Mouse (Mus musculus): Measurements from ENCODE around the gene Slc24a2.

The Slc24a2 gene

DNA sequence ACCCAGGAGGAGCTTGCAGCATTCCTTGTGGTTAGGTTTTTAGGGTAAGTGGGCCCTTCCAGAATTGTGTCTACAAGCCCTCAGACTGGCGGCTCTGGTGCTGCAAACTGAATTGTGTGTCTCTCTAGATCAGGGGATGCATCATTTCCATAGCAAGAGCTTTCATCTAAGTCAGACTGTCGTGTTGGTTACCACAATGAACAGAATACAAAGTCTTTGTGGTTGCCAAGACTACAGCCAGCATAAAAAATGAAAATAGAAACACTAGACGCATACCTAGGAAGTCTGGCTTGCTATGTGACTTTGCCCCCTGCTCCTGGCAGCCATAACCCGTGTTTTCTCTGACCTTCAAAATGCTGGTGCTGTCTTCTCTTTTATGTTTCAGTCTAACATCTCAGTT, 114.6 kb downstream of the Slc24a2 start:
- DNase-seq = no peak

DNA sequence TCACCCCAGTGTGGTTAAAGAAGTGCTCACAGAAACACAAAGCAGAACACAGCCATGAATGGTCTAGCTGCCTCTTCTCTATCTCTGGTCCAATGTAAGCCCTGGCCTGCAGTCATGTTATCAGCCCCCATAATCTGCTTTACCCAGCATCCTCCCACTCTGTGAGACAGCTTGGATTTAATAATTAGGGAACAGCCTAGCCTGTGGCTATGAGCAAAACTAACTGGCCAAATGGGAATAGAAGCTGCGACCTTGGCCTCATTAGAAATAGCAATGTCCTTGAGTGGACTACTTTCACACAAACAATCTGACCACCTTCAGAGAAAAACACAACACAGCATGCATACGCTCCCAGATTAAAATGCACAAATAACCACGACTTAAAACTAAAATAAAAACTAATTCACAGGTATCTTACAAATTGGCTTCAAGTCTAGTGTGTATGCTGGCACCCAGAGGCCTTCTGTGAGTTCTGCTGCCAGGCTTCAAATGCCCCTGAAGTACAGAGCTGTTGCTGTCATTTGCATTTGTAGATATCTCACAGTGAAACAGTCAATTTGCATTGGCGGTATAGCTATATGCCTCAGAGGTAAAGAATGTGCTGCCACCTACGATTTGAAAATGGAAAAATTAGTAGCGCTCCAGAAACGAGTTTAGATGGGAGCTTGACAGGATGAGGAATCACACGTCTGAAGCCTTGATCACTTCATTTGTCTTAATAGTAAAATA, 120.8 kb downstream of the Slc24a2 start:
- no peak for DNase-seq

DNA sequence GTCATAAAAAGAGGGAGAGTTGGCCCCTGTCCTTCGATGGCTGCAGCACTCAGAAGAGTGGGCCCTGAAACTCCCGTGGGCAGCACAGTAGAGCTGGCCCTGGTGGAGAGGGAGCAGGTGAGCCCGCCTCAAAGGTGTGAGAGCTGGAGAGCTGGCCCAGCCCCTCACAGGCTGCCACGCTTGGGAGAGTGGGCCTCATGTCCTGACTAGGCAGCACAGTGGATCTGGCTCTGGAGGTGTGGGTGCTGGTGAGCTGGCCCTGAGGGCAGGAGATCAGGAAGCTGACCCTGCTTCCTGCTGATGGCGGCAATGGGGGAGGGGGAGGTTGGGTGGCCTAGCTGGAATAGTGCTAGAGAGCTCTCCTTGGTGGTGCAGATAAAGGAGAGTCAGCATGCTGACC, 129.3 kb downstream of the Slc24a2 start:
- no peak for DNase-seq

DNA sequence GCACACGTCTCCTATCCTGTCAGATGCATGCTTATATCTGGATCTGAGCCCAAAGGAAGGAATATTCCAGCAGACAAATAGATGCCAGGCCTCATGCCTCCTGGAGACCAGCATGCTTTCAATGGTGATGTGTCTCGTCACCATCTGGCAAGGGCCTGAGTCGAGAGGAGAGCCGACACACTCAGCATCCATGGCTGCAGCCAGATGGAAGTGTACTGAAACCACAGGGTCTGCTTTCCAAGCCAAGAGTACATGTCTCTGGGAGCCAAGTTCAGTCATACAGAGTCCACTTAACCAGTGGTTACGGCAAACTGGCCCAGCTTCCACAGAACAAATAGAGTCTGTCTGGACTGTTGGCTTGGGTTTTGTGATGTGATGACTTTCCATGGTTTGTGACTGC, 134.1 kb downstream of the Slc24a2 start:
- DNase-seq = no peak

DNA sequence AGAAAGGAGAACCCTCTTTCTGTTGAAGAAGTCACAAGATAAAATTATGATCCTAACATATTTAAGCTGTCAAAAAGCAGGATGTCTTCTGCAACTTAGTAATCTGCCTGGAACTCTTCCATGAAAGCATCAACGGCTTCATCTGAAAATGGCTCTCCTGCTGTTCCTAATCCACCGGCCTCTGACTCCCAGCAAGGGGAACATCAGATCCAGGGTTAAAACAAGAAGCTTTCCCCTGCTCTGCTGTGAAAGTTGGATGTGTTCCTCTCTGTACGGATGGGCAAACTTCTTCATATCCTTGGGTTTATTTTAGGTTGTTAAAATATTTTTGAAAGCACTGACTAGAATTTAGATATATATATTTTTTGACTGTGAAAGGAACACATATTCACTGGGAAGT, 136.7 kb downstream of the Slc24a2 start:
- DNase-seq = no peak

DNA sequence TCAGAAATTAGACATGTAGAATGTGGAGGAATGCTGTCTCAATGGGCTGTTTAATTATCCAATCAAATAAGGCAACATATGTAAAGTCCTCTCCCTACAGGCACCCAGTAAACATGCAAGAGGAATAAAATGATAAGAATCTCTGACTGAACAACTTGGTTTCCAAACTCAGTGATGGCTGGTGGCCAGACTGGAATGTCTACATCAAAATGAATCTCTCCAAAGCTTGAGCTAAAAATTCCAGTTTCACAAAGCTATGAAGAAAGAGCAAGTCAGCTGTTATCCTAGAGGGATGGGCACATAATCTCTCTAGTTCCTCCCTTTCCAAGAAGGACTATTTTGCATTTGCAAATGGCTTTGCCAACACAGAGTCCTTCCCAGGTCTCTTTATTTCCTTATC, 139.4 kb downstream of the Slc24a2 start:
- DNase-seq = no peak

DNA sequence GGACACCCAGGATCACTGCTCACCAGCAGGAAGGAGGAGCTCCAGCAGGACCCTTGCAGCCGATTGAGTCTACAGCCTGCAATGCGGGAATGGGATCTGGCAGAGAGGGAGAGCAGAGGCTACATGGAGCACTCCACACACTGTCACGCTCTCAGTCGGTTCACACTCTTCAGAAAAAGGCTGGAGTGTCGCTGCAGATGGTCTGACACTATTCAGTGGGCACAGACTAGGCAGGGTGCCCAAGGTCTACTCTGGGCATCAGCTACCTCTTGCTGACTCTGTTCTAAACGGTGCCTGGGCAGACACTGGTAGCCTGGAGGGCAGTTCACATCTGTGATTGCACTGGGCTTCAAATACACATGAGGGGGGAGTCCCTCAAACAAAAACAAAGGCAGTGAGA, 141.6 kb downstream of the Slc24a2 start:
- no peak for DNase-seq

DNA sequence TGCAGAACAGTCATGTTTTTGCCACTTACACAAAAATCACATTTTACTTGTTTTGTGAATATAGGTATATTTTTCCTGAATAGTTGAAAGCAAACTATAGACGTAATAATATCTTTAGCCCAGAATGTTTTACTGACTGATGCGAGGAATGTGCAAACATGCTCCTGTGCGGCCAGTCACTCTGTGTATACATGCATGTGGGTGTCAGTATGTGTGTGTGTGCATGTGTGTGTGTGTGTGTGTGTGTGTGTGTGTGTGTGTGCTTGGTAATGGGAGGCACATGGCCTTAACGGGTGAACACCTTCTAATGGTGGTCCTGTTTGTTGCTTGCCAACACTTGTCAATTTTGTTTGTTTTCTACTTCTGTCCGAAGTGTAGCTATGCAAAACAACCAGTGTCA, 142.7 kb downstream of the Slc24a2 start:
- no peak for DNase-seq

DNA sequence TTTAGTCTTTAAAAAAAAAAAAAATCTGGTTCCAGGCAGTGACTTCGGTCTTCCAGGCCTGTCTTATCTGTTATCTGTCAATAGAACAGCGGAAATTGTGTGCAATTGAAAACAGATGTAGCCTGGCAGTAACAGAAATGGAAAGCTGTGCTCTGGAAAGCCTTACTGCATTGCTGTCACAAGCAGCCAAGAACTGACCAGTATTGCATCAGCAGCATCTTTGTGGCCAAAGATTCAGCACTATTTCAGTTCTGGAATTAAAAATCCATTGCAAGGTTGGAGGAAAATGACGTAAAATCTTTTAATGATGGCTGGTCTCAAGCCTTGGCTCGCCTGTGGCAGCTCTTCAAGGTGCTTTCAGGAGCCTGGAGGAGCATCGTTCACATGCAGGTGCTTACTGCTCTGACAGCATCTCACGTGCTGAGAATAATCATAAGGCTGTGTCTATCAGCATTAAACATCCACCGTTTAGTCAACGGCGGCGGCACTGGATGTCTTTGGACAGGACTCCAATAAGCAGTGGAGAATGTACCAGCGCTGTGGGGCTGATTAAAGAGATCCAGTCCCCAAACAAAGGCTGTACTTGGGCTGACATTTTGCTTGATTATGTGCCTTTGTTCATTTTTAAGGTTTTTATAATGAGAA, 143.2 kb downstream of the Slc24a2 start:
- no peak for DNase-seq

DNA sequence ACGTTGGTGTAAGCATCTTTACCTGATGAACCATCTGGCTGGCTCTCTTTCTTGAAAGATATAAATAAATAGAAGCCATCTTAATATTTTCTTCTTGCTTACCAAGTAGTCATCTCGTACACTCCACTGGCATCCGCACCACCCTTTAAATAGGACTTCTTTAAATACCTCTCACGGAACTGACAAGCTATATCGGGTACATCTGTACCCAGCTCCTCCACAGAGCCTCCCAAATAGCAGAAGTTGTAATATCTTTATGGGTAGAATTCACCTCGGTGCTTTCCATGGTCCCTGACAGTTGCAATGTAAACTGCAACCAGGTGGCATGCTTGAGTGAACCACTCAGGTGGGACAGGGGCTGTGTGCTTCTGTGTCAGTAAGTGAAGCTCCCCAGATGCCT, 149.0 kb downstream of the Slc24a2 start:
- no peak for DNase-seq

DNA sequence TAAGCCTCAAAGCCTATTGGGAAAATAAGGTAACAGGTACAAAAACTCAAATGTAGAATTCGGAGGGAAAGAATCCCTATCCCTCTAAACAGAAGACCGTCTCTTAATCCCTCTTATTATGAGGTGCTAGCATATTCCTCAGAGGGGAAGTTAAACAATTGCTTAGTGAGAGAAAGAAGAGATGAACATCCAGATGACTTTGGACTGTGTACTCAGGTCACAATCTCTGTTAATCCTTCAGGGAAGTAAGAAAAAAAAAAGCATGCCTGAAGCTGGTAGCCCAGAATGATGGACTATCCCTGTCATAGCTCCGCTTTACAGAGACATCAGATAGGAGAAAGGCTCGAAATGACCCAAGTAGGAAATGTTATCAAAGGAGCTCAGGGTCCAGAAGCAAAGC, 151.0 kb downstream of the Slc24a2 start:
- no peak for DNase-seq

DNA sequence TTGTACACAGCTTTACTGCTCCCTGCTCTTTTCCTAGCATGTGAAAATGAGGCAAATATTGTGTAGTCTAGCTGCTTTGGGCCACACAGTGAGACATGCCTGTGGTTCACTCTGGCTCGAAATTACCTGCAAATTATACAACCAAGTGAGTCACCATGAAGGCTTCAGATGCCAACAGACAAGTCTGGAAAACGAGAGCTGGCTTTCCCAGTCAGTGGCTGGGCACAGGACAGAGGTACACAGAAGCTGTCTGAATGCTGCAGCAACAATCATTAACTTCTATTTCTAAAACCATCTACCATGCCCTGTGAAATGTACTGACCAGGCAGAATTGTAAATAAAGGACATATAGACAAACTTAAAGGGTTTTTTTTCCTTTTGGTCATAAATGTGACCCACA, 151.6 kb downstream of the Slc24a2 start:
- DNase-seq = peak; percentile 35

DNA sequence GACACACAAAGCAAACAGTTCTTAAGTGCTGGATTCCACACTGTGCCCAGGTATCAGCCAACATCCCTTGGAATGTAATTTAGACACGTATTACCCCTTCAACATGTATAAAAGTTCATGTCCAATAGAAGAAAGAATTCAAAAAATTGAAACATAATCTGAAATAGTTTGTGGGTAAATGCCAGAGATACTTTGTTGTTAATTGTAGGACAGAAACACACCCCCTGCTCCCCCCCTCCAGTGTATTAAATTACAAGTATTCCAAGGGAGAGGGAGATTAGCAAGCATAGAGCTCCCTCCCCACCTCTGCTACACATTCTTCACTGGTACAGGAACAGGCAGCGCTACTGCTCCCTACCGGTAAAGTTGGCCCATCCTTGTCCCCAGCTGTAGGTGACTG, 154.5 kb downstream of the Slc24a2 start:
- DNase-seq = no peak

DNA sequence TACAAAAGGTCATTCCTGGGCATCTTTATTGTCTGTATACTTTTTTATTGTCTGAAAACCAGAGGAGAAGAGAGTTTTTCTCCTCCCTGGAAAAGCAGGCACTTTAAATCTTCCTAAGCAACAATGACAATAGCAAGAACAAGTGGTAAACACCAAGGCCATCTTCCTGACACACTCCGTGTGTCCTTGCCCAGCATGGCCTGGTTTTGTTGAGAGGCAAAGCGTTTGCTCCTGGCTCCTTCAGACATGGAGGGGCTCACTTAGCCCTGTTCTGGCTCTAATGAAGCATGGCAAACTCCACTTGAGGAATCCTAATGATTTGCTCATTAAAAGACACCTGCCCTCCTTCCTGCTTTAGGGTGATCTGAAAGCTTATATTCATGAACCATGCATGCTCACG, 162.2 kb downstream of the Slc24a2 start:
- DNase-seq = no peak

DNA sequence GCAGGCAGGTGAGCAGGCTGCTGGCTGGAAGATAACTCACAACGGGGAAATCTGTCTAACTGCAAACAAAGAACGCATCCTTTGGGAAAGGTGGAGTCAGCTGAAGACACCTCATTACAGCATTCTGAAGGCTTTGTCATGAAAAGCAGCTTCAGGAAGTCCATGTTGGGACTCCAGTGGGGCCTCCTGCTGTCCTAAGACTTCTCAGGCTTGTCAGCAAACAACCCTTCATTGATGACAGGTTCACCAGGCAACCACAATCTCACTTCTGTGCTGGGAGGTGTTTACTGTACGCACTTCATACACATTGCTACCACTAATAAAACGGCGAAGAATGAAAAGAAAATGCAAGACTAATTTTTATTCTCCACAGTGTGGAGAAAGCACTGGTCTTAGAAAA, 165.1 kb downstream of the Slc24a2 start:
- DNase-seq = no peak

DNA sequence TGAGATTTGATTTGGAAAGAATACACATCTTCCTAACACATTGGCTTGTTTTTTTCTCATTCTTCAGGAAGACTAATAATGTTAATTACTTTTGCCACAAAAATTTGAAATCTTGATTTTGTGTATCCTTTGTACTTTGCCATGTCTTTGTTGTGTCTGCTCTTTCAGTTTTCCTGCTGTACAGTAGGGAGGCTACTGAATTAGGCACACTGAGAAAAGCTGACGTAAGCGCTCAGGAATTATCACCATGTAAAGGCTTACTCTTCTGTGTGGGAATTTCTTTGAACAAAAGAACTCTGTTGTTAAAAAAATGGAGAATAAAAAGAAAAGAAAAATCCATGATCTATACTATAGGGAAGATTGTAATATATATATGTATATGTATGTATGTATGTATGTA, 165.7 kb downstream of the Slc24a2 start:
- no peak for DNase-seq

DNA sequence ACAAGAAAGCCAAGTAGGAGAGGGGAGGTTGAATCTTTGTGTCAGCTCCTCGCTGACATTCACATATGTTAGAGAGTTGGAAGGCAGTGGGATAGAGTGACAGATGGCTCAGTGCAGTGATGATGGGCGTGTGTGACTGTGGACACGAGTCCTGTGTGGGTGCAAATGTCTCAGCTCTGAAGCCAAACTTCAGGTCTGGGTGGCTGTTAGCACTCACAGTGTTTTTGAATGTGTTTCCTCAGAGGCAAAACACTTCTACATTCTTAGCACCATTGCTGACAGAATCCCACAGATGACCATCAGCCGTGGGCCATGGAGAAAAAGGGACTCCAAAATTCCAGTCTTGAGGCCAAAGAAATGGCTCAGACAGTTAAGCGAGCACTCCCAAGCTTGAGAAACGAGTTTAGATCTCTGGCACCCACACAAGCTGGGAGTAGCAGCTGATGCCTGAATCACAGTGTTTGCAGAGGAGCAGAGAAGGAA, 167.5 kb downstream of the Slc24a2 start:
- DNase-seq = no peak

DNA sequence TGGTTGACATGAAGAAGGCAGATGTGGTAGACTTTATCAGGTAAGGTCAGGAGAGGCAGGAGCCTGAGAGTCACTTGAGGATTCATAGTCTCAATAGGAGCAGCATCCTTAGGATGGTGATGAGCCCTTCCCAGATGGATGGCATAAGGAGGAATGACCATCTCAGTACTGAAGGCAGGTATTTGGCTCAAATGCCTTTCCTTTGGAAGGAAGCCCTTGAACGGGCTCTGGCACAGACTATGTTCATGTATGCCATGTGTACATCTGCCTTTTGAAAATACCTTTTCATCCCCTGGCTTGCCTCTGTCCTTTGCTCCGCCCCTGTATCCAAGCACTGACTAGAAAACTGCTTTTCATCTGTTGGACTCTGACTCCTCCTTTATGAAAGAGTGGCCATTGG, 168.6 kb downstream of the Slc24a2 start:
- no peak for DNase-seq

DNA sequence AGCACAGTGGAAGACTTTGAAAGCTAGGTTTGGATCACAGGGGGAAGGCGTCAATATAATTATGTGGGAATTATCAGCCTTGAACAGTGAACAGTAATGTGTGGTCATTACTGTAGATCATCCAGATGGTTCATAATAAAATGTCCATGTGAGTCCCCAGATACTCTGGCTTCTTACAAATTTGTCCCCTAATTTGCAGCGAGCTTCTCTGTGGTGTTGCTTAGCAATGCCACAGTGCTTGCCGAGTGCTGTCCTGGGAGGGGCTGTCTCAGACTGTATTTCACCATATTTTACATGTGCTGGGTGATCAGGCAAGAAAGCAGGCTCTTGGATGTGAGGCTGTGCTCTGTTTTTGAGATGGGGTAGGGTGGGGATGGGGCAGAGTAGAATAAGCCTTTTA, 172.7 kb downstream of the Slc24a2 start:
- no peak for DNase-seq

DNA sequence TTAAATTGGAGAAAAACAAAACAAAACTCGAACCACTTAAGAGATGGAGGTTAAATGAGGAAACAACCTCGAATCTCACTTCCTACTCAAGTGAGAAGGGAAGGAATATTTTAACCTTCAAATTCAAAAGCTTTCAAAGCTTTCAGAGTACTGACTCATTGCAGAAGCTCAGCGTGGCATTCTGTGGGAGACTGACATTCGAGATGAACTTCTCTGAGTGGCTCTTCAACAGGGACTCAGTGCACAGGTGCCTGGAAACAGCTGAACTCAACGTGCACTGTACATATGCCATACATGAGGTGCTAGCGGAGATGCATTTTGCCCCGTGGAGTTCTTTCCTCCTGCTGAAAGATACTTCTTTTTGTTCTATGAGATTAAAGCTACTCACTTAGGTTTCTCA, 174.5 kb downstream of the Slc24a2 start:
- no peak for DNase-seq

DNA sequence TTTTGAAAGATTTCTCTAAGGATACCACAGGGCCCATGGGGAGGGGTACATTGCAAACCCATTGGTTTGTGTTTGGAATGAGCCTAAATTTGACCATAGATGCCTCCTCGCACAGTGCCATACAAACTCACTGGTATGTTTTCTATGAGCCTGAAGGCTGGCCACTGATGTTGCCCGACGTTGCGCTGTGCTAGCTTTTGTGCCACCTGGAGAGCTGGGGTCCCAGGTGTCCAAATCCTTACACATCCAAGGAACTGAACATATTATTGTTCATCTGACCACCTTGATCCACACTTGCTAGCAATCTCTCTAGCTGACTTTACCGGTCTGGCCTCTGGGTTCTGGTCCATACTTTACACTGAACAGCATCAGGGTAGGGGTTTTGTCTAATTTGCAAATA, 177.4 kb downstream of the Slc24a2 start:
- no peak for DNase-seq

DNA sequence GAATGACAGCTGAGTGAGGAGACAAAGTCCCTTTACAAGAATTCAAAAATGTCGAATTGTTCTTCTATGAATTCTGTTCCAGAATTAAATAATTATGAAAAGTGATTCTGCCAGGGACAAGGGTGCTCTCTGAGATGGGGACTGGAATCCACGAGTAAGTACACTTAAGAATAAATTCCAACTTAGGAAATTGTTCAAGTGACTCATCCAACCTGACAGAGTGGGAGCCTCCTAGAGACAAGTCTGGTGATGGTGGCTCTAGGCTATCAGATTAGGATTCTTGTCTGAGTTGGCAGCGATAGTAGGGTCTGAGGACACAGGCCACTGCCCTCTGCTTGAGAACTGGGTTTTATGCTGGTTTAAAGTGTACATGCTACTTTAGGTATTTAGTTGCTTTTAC, 181.2 kb downstream of the Slc24a2 start:
- no peak for DNase-seq

DNA sequence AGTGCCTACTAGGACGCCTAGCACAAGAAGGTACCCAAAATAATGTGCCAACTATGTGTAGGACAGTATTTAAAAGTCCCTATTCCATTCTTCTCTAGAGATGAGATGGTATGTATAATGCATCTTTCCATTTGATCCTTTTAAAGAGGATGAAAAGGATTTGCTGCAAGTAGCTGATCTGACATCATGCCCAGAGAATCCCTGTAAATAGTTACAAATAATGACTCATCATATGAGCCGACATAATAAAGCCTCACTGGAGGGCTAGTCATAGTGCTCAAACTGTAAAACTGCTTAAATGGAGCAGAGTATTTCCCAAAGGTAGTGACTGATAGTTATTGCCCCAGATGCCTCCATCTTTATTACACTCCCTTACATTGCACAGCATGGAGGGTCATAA, 183.1 kb downstream of the Slc24a2 start:
- no peak for DNase-seq

DNA sequence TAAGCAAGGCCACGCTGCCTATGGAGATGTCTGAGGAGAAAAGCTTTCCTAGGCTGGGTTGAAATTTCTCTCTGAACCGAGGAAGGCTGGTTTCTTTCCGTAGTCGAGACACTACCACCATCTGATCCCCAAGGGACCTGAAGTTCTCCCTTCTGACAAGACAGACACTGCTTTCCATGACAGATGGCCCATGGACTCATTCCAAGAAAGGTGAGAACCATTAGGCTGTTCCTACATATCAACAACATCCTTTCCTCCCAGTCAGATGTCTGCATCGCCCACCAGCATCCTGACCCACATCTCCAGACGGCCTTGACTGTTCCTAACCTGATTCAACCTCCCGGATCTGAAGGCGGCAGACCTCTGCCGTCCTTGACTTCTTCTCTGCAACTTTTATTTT, 187.0 kb downstream of the Slc24a2 start:
- no peak for DNase-seq

DNA sequence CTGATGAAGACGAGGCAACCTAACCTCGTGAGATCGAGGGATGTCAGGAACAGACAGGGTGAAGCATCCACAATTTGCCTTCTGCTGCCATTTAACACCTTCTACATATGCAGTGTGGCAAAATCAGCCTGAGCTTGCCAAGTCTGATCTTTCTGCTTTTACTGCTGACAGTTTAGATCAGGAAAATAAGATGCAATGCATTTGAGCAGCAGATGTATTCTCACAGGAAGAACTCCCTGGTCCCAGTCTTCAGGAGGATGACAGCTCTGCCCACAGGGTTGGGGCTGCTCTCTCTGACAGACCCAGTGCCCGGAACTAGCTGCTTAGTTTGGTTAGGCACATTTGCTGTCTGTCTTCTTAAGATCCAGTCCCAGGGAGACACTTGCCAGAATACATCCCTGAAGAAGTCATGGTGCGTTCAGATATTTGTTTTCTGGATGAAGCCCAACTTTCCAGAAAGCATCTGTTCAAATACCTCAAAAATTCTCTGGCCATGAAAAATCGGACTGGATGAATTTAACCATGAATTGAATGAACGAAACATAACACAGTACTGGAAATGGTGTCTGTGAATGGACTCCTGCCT, 188.8 kb downstream of the Slc24a2 start:
- no peak for DNase-seq
